Mouse (Mus musculus) C2C12 (cell line): Measurements from ENCODE around the gene Gtf2b.

ENCODE experiments used
- CTCF ChIP-seq: IDR thresholded peaks from one replicate; pipeline ENCODE4 v1.5.1; 2011; ENCODE audit not compliant: control insufficient read depth, insufficient read depth, insufficient read length
- MYOG ChIP-seq: IDR thresholded peaks from one replicate; pipeline ENCODE4 v1.6.1; 2011; ENCODE audit not compliant: control insufficient read depth, insufficient read length; ENCODE audit errors: extremely low read depth
- USF1 ChIP-seq: IDR thresholded peaks from one replicate; pipeline ENCODE4 v1.6.1; 2011; ENCODE audit warnings: low read depth, mild to moderate bottlenecking, control low read depth, moderate library complexity

- TF ChIP-seq CTCF = no peak
- no peak for TF ChIP-seq MYOG
- TF ChIP-seq USF1 = peak; percentile 21
These were observed 61.8 kb downstream of the Gtf2b start for GRCm38 (mm10) chr3:142826449-142827146.
